Mouse (Mus musculus): Measurements from ENCODE around the gene Pfas. TPM values are rescaled to one million over a fixed set of nuclear protein-coding genes. Genes with fewer than 3 reads are reported as not detected.
"Not testable (repeated sequence)": the region's sequence is repeated elsewhere in the genome, so short reads cannot be mapped to it uniquely, and the experiment has no call there.

Gene Pfas
- polyA plus RNA-seq, 1 experiment from 2014 or later = 24.0 TPM

DNA sequence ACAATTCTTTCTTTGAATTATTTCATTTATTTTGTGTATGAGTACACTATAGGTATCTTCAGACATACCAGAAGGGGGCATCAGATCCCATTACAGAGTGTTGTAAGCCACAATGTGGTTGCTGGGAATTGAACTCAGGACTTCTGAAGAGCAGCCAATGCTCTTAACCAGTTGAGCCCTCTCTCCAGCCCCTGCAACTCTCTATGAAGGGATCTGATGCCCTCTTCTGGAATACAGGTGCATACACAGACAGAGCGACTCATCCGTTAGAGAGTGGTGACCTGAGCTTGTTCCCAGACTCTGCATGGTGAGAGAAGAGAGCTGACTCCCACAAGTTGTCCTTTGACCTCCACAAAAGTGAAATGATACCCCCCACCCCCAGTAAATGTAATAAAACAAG lies 20.5 kb upstream of the Pfas start:
- H3K9me3 ChIP-seq (replicated peaks; ENCODE audit: control insufficient read depth, low read length) = no peaks in the 10 kb centered on the region
- H3K4me2 ChIP-seq = no peak overlapping the region
- no peaks in the 10 kb centered on the region for H3K4me1 ChIP-seq (ENCODE audit: control insufficient read depth, insufficient read depth, low read length)
- H3K27ac ChIP-seq (ENCODE audit: low read depth, low read length) = no peak overlapping the region
- WGBS (ENCODE audit: insufficient replicate concordance) = 77% methylated on average over 2 of the region's 2 CpGs
- no peaks in the 10 kb centered on the region for H3K27me3 ChIP-seq (ENCODE audit: control insufficient read depth, insufficient read depth, low read length)
- no peak for ATAC-seq (replicated peaks; ENCODE audit: insufficient number of reproducible peaks, low FRiP score, low TSS enrichment)
- H3K36me3 ChIP-seq (ENCODE audit: control insufficient read depth, insufficient read depth, low read length) = peaks cover 68% of the 10 kb centered on the region
- H3K4me3 ChIP-seq (ENCODE audit: low read depth, low read length) = no peak overlapping the region
- no peak overlapping the region for H3K9ac ChIP-seq (ENCODE audit: low read depth, low read length)

DNA sequence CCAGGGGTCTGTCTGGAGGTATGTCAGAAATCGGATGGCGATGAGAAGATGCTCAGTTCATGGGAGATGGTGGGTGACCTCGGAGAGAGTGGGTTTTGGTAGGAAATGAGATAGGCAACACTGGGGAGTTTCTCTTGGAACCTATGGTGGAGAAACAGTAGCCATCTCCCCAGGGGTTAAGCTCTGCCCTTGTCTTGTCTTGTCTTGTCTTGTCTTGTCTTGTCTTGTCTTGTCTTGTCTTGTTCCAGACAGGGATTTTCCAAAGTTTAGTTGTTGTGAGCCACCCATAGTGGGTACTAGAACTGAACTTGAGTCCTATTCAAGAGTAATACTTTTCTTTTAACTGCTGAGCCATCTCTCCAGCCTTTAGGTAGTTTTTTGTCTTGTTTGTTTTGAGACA lies 18.3 kb upstream of the Pfas start:
- Histone ChIP-seq H3K36me3 (ENCODE audit: control insufficient read depth, insufficient read depth, low read length) (peaks cover 76% of the 10 kb centered on the region), H3K4me3 (ENCODE audit: low read depth, low read length) (no peak overlapping the region), H3K4me1 (ENCODE audit: control insufficient read depth, insufficient read depth, low read length) (no peaks in the 10 kb centered on the region), H3K9ac (ENCODE audit: low read depth, low read length) (no peak overlapping the region), H3K27me3 (ENCODE audit: control insufficient read depth, insufficient read depth, low read length) (no peaks in the 10 kb centered on the region), H3K4me2 (no peak overlapping the region), H3K27ac (ENCODE audit: low read depth, low read length) (no peak overlapping the region), H3K9me3 (replicated peaks; ENCODE audit: control insufficient read depth, low read length) (no peaks in the 10 kb centered on the region)
- 86% methylated on average over 3 of the region's 3 CpGs for WGBS (ENCODE audit: insufficient replicate concordance)
- ATAC-seq (replicated peaks; ENCODE audit: insufficient number of reproducible peaks, low FRiP score, low TSS enrichment) = no peak

DNA sequence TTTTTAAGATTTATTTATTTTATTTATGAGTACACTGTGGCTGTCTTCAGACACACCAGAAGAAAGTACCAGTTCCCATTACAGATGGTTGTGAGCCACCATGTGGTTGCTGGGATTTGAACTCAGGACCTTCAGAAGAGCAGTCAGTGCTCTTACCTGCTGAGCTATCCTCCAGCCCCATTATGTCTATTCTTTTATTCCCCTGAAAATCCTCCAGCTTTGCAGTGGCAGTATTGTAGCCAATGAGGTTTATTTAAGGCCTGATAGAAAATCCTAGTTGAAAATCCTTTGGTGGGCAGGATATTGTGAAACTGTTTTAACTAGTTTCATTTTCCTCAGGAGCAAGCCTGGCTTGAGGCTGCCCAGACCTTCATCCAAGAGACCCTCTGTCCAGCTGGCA lies 12.4 kb upstream of the Pfas start:
- Histone ChIP-seq H3K36me3 (ENCODE audit: control insufficient read depth, insufficient read depth, low read length) (peaks cover 27% of the 10 kb centered on the region), H3K4me2 (no peak overlapping the region), H3K4me1 (ENCODE audit: control insufficient read depth, insufficient read depth, low read length) (peaks cover 6% of the 10 kb centered on the region), H3K4me3 (ENCODE audit: low read depth, low read length) (no peak overlapping the region), H3K27me3 (ENCODE audit: control insufficient read depth, insufficient read depth, low read length) (no peaks in the 10 kb centered on the region), H3K27ac (ENCODE audit: low read depth, low read length) (no peak overlapping the region), H3K9me3 (replicated peaks; ENCODE audit: control insufficient read depth, low read length) (no peaks in the 10 kb centered on the region), H3K9ac (ENCODE audit: low read depth, low read length) (no peak overlapping the region)
- no peak for ATAC-seq (replicated peaks; ENCODE audit: insufficient number of reproducible peaks, low FRiP score, low TSS enrichment)

DNA sequence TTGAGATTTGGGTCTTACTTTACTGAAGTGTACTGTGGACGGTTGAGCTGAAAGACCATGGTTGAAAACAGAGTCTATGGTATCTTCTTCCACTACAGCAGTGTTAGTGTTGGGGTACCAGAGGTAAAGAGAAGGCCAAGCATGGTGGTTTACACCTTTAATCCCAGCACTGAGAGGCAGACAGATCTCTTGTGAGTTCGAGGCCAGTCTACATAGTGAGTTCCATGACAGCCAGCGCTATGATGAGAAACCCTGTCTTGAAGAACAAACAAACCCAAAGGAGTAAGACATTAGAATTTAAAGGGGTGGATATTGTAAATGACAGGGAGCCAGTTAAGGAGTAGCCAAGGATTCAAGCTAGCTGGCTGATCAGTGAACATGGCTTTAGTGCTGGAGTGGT lies 8.5 kb upstream of the Pfas start:
- Histone ChIP-seq H3K9me3 (replicated peaks; ENCODE audit: control insufficient read depth, low read length) (no peaks in the 10 kb centered on the region), H3K4me1 (ENCODE audit: control insufficient read depth, insufficient read depth, low read length) (peaks cover 8% of the 10 kb centered on the region), H3K4me2 (peak overlapping the region; percentile 72), H3K9ac (ENCODE audit: low read depth, low read length) (peak overlapping the region; percentile 98), H3K36me3 (ENCODE audit: control insufficient read depth, insufficient read depth, low read length) (peaks cover under 1% of the 10 kb centered on the region; the same call in 1 of the 2 replicates), H3K27ac (ENCODE audit: low read depth, low read length) (no peak overlapping the region; the same call in 1 of the 2 replicates), H3K27me3 (ENCODE audit: control insufficient read depth, insufficient read depth, low read length) (no peaks in the 10 kb centered on the region), H3K4me3 (ENCODE audit: low read depth, low read length) (peak overlapping the region; percentile 74)
- no peak for ATAC-seq (replicated peaks; ENCODE audit: insufficient number of reproducible peaks, low FRiP score, low TSS enrichment)
- 59% methylated on average over 3 of the region's 3 CpGs for WGBS (ENCODE audit: insufficient replicate concordance)

DNA sequence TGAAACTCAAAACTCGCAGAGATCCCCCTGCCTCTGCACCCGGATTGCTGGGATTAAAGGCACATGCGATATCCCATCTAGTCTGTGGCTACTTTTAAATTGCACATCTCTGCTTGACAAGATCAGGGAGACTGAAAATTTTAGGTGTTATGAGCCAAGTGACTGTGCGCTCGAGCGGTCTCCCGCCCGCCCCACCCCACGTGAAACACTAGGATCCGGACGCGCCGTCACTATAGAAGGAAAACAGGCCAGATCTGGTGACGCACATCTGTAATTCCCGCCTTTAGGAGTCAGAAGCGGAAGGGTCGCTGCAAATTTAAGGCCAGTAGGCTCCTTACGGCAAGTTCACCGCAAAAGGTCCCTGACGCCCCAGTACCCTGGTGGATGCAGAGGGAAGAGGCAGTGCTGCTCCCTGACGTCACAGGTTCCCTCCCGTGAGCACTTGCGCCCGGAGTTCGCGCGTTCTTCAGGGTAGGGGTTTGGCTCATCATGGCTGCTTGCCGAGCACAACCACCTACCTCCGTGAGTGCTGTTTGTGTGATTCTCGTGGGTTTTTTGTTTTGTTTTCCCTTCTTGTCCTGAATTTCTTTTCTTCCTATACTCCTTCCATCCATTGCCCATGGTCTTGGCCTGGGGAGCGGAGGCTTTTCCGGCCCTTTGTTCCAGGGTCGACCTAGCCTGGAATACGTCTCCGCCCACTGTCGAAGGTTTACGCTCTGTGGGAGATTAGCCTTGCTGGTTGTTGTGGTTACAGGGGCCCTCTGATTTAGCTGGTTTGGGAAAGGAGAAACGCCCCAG lies 7.6 kb upstream of the Pfas start, which contains the start of gene Ctc1:
Gene Ctc1, plus strand, starts transcription at position 268 of the 798 bp plus-strand sequence.
- Histone ChIP-seq H3K36me3 (ENCODE audit: control insufficient read depth, insufficient read depth, low read length) (no peaks in the 10 kb centered on the region), H3K4me1 (ENCODE audit: control insufficient read depth, insufficient read depth, low read length) (peaks cover 11% of the 10 kb centered on the region), H3K9ac (ENCODE audit: low read depth, low read length) (peak within 1 kb of the TSS; percentile 98), H3K9me3 (replicated peaks; ENCODE audit: control insufficient read depth, low read length) (no peaks in the 10 kb centered on the region), H3K4me3 (ENCODE audit: low read depth, low read length) (peak within 1 kb of the TSS; percentile 74), H3K27ac (ENCODE audit: low read depth, low read length) (peak within 1 kb of the TSS; percentile 93), H3K27me3 (ENCODE audit: control insufficient read depth, insufficient read depth, low read length) (no peaks in the 10 kb centered on the region), H3K4me2 (peak within 1 kb of the TSS; percentile 72)
- 3% methylated on average over 38 of the region's 38 CpGs for whole genome bisulfite sequencing (ENCODE audit: insufficient replicate concordance)
- ATAC-seq (replicated peaks; ENCODE audit: insufficient number of reproducible peaks, low FRiP score, low TSS enrichment) = peak; percentile 94

DNA sequence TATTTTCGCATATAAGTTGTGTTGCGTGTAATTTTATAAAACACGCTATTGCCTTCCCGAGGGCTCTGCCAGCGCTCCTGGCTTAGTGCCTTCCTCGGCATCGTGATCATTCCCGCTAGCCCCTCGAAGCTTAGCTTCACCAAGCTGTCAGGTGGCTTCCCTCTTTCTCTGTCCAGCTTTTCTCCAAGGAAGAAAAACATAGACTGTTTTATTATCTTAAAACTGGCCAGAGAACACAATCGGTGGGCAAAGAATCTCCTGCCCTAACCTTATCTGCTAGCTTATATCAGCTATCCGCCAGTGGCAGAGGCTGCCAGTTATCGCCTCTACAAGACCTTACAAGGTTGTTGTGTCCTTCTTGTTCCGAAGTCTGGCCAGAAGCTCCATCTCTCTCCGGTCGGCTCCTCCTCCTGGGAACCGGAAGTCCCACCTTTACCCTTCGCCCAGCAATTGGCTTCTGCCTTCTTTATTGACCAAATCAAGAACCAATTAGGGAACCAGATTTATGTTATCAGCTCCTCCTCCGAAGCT lies 3.9 kb upstream of the Pfas start:
- H3K9me3 ChIP-seq (replicated peaks; ENCODE audit: control insufficient read depth, low read length) = no peaks in the 10 kb centered on the region
- H3K4me2 ChIP-seq = peak overlapping the region; percentile 75
- H3K9ac ChIP-seq (ENCODE audit: low read depth, low read length) = peak overlapping the region; percentile 78
- WGBS (ENCODE audit: insufficient replicate concordance) = 1% methylated on average over 18 of the region's 18 CpGs
- H3K4me3 ChIP-seq (ENCODE audit: low read depth, low read length) = peak overlapping the region; percentile 55
- H3K4me1 ChIP-seq (ENCODE audit: control insufficient read depth, insufficient read depth, low read length) = peaks cover 21% of the 10 kb centered on the region
- peak; percentile 70 for ATAC-seq (replicated peaks; ENCODE audit: insufficient number of reproducible peaks, low FRiP score, low TSS enrichment)
- no peaks in the 10 kb centered on the region for H3K36me3 ChIP-seq (ENCODE audit: control insufficient read depth, insufficient read depth, low read length)
- no peaks in the 10 kb centered on the region for H3K27me3 ChIP-seq (ENCODE audit: control insufficient read depth, insufficient read depth, low read length)
- peak overlapping the region; percentile 97 for H3K27ac ChIP-seq (ENCODE audit: low read depth, low read length)

DNA sequence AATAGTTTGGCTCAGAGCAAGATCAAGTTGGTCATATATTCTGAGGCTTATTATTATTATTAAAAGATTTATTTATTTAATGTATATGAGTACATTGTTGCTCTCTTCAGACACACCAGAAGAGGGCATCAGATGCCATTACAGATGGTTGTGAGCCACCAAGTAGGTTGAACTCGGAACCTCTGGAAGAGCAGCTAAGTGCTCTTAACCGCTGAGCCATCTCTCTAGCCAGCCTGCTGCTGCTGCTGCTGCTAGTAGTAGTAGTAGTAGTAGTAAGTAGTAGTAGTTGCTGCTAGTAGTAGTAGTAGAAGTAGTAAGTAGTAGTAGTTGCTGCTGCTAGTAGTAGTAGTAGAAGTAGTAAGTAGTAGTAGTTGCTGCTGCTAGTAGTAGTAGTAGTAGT lies 3.2 kb upstream of the Pfas start:
- peak overlapping the region; percentile 97 for H3K27ac ChIP-seq (ENCODE audit: low read depth, low read length)
- WGBS (ENCODE audit: insufficient replicate concordance) = 68% methylated on average over 2 of the region's 2 CpGs

DNA sequence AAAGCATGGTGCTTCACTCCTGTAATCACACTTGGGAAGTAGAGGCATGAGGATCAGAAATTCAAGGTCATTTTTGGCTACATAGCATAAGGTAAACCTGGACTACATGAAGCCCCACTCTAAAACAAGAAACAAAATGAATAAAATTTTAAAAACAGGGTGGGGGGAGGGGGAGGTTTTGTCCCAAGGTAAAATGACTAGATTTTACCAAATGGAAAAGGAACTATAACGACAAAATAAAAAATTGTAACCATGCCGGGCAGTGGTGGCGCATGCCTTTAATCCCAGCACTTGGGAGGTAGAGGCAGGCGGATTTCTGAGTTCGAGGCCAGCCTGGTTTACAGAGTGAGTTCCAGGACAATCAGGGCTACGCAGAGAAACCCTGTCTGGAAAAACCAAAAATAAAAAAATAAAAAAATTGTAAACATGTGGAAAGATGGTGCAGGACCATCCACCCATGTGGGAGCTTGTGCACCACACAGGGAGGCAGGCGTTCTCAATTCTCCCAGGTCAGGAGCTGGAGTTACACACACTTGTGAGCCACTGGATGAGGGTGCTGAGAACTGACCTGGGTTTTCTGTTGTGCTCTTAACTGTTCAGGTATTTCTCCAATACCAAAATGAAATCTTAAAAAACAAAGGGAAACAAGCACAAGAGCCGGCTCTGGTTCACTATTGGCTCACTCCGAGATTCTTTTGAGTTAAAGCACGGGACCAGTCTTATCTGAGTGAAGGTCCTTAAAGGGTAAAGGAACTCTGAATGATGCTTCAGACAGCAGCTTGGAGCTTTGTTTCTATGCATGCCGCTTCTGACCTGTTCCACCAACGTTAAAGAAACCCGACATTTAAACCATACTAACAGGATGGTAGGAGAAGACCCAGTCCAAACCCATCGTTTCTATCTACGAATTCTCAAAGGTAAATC lies 2.4 kb upstream of the Pfas start:
- Histone ChIP-seq H3K4me3 (ENCODE audit: low read depth, low read length) (peak overlapping the region; percentile 55; the same call in 1 of the 2 replicates), H3K36me3 (ENCODE audit: control insufficient read depth, insufficient read depth, low read length) (no peaks in the 10 kb centered on the region), H3K9ac (ENCODE audit: low read depth, low read length) (no peak overlapping the region), H3K4me1 (ENCODE audit: control insufficient read depth, insufficient read depth, low read length) (peaks cover 15% of the 10 kb centered on the region), H3K27me3 (ENCODE audit: control insufficient read depth, insufficient read depth, low read length) (no peaks in the 10 kb centered on the region), H3K27ac (ENCODE audit: low read depth, low read length) (no peak overlapping the region), H3K4me2 (peak overlapping the region; percentile 75), H3K9me3 (replicated peaks; ENCODE audit: control insufficient read depth, low read length) (no peaks in the 10 kb centered on the region)
- 77% methylated on average over 15 of the region's 15 CpGs for WGBS (ENCODE audit: insufficient replicate concordance)
- no peak for ATAC-seq (replicated peaks; ENCODE audit: insufficient number of reproducible peaks, low FRiP score, low TSS enrichment)

More for the DNA sequence above, 3.2 kb upstream of the Pfas start:
- Histone ChIP-seq H3K4me2 (peak overlapping the region; percentile 75), H3K4me3 (ENCODE audit: low read depth, low read length) (peak overlapping the region; percentile 55), H3K4me1 (ENCODE audit: control insufficient read depth, insufficient read depth, low read length) (peaks cover 15% of the 10 kb centered on the region)
- not testable (repeated sequence) for H3K36me3 ChIP-seq (ENCODE audit: control insufficient read depth, insufficient read depth, low read length); H3K9ac ChIP-seq (ENCODE audit: low read depth, low read length); H3K27me3 ChIP-seq (ENCODE audit: control insufficient read depth, insufficient read depth, low read length); H3K9me3 ChIP-seq (replicated peaks; ENCODE audit: control insufficient read depth, low read length); ATAC-seq (replicated peaks; ENCODE audit: insufficient number of reproducible peaks, low FRiP score, low TSS enrichment)
